ENCODE assay signal across 16 mouse cellular contexts in genomic region chr11:68863631-68864091, GRCm38 (mm10). TPM values are rescaled to one million over a fixed set of nuclear protein-coding genes. Genes with fewer than 3 reads are reported as not detected.
DNase-seq lines count a peak whose midpoint lies in the region; ATAC-seq and TF ChIP-seq lines count a peak whose summit lies in the region.
"Had no signal": no experiment of that assay in that cellular context is flagged by ENCODE, and none has a peak within 500 bp of the region (broad histone marks: within the 10 kb centered on the region; RNA-seq: fewer than 3 reads in every experiment).

No protein-coding gene starts in this region.

- no peak overlapping the region for H3K4me2 ChIP-seq in heart, embryonic 12.5 days
- no peak overlapping the region for H3K4me2 ChIP-seq in lung, embryonic 16.5 days (ENCODE audit: low read depth, low read length)
- H3K4me2 ChIP-seq in forebrain, embryonic 13.5 days = no peak overlapping the region
- H3K4me2 ChIP-seq: embryonic facial prominence, embryonic 12.5 days; lung, embryonic 14.5 days; stomach, embryonic 15.5 days had no signal

- H3K9ac ChIP-seq in heart, adult 2 months (ENCODE audit: low read depth, low read length) = no peak overlapping the region
- no peak overlapping the region for H3K9ac ChIP-seq in heart, embryonic 12.5 days
- no peak overlapping the region for H3K9ac ChIP-seq in lung, embryonic 16.5 days (ENCODE audit: low read length)
- no peak overlapping the region for H3K9ac ChIP-seq in forebrain, embryonic 13.5 days
- H3K9ac ChIP-seq: embryonic facial prominence, embryonic 12.5 days; forebrain, postnatal 0 days; lung, embryonic 14.5 days; stomach, embryonic 15.5 days had no signal

- no peak for TF ChIP-seq POLR2A in heart, adult 2 months (IDR thresholded peaks at IDR 0.05; ENCODE audit: insufficient read depth, low read depth, low read length)
- TF ChIP-seq POLR2A in lung, adult 2 months (IDR thresholded peaks at IDR 0.05; ENCODE audit: borderline replicate concordance, extremely low read depth, low read depth, low read length) = no peak

- ATAC-seq in heart, embryonic 12.5 days (ENCODE audit: insufficient number of reproducible peaks, low FRiP score) = no peak
- no peak for ATAC-seq in lung, embryonic 16.5 days (ENCODE audit: low read depth)
- no peak for ATAC-seq in forebrain, embryonic 13.5 days
- ATAC-seq: forebrain, postnatal 0 days had no signal

- peak overlapping the region; percentile 82 for H3K27ac ChIP-seq in heart, adult 2 months
- no peak overlapping the region for H3K27ac ChIP-seq in heart, embryonic 12.5 days (ENCODE audit: poor library complexity, severe bottlenecking)
- H3K27ac ChIP-seq in lung, embryonic 16.5 days (ENCODE audit: low read length) = peak overlapping the region; percentile 55
- H3K27ac ChIP-seq in forebrain, embryonic 13.5 days = no peak overlapping the region
- H3K27ac ChIP-seq: embryonic facial prominence, embryonic 12.5 days had no signal

- peaks cover 8% of the 10 kb centered on the region for H3K36me3 ChIP-seq in heart, adult 2 months (ENCODE audit: control insufficient read depth, insufficient read depth, low read length)
- H3K36me3 ChIP-seq in heart, embryonic 12.5 days = no peaks in the 10 kb centered on the region
- no peaks in the 10 kb centered on the region for H3K36me3 ChIP-seq in lung, embryonic 16.5 days (ENCODE audit: control insufficient read depth, insufficient read depth, low read length)
- no peaks in the 10 kb centered on the region for H3K36me3 ChIP-seq in forebrain, embryonic 13.5 days (ENCODE audit: poor library complexity, severe bottlenecking)
- H3K36me3 ChIP-seq: embryonic facial prominence, embryonic 12.5 days; stomach, embryonic 15.5 days had no signal

- DNase-seq in heart, adult 2 months = peak; percentile 41
- DNase-seq in lung, adult 2 months = no peak
- DNase-seq in lung, postnatal 25 days (ENCODE audit: low spot score) = peak; percentile 39
- DNase-seq in MN1 (ENCODE audit: low spot score) = no peak
- no peak for DNase-seq in T-cell, adult 2 months (ENCODE audit: low spot score)
- DNase-seq: cerebellum, adult 11-12 months; forebrain, postnatal 0 days; kidney, adult 11 months; lung, embryonic 14.5 days; right cerebral cortex, postnatal 14 days had no signal

- TF ChIP-seq CTCF in heart, adult 2 months (IDR thresholded peaks at IDR 0.05) = no peak
- no peak for TF ChIP-seq CTCF in lung, adult 2 months (IDR thresholded peaks at IDR 0.05; ENCODE audit: insufficient read depth, low read length)

- H3K4me3 ChIP-seq in heart, adult 2 months = no peak overlapping the region
- no peak overlapping the region for H3K4me3 ChIP-seq in heart, embryonic 12.5 days
- H3K4me3 ChIP-seq in lung, embryonic 16.5 days (ENCODE audit: low read length) = no peak overlapping the region
- H3K4me3 ChIP-seq in lung, adult 2 months (replicated peaks; ENCODE audit: extremely low read depth, low read depth, low read length) = no peak overlapping the region
- no peak overlapping the region for H3K4me3 ChIP-seq in forebrain, embryonic 13.5 days
- H3K4me3 ChIP-seq: embryonic facial prominence, embryonic 12.5 days; stomach, embryonic 15.5 days had no signal

- H3K27me3 ChIP-seq in heart, adult 2 months (ENCODE audit: control insufficient read depth, insufficient read depth, low read length) = no peaks in the 10 kb centered on the region
- no peaks in the 10 kb centered on the region for H3K27me3 ChIP-seq in heart, embryonic 12.5 days (replicated peaks)
- no peaks in the 10 kb centered on the region for H3K27me3 ChIP-seq in lung, embryonic 16.5 days (ENCODE audit: control insufficient read depth, insufficient read depth, low read depth, low read length)
- no peaks in the 10 kb centered on the region for H3K27me3 ChIP-seq in forebrain, embryonic 13.5 days
- H3K27me3 ChIP-seq: embryonic facial prominence, embryonic 12.5 days; stomach, embryonic 15.5 days had no signal

- H3K79me2 ChIP-seq in heart, adult 2 months (replicated peaks; ENCODE audit: control insufficient read depth, insufficient read depth, low read length) = no peaks in the 10 kb centered on the region

- H3K9me3 ChIP-seq in heart, embryonic 12.5 days (replicated peaks) = no peaks in the 10 kb centered on the region
- H3K9me3 ChIP-seq in lung, embryonic 16.5 days (ENCODE audit: control insufficient read depth, low read length) = no peaks in the 10 kb centered on the region
- no peaks in the 10 kb centered on the region for H3K9me3 ChIP-seq in forebrain, embryonic 13.5 days (replicated peaks)
- H3K9me3 ChIP-seq: embryonic facial prominence, embryonic 12.5 days; stomach, embryonic 15.5 days had no signal

- H3K4me1 ChIP-seq in heart, adult 2 months (ENCODE audit: control insufficient read depth, insufficient read depth, low read length) = peaks cover 14% of the 10 kb centered on the region
- H3K4me1 ChIP-seq in heart, embryonic 12.5 days (replicated peaks) = peaks cover 24% of the 10 kb centered on the region
- H3K4me1 ChIP-seq in lung, embryonic 16.5 days (replicated peaks; ENCODE audit: control insufficient read depth, insufficient read depth, low read length) = peaks cover 20% of the 10 kb centered on the region
- peaks cover 14% of the 10 kb centered on the region for H3K4me1 ChIP-seq in lung, adult 2 months (ENCODE audit: control insufficient read depth, insufficient read depth, low read length)
- no peaks in the 10 kb centered on the region for H3K4me1 ChIP-seq in forebrain, embryonic 13.5 days
- H3K4me1 ChIP-seq: embryonic facial prominence, embryonic 12.5 days had no signal

- intact Hi-C loops in heart, adult 2 months (cut with DNase I) = loop anchor here (1.0 kb wide), 1 partner anchor 9 kb away; no protein-coding TSS in a partner anchor

- 48% methylated on average over 4 of the region's 4 CpGs for WGBS in heart, adult 2 months
- WGBS in heart, embryonic 12.5 days = 65% methylated on average over 4 of the region's 4 CpGs
- 63% methylated on average over 4 of the region's 4 CpGs for WGBS in lung, embryonic 16.5 days
- 47% methylated on average over 4 of the region's 4 CpGs for WGBS in lung, adult 2 months
- WGBS in forebrain, embryonic 13.5 days = 79% methylated on average over 4 of the region's 4 CpGs

- no peak for TF ChIP-seq EP300 in heart, adult 2 months (IDR thresholded peaks at IDR 0.05; ENCODE audit: insufficient read depth, low read depth, low read length)

RNA-seq across cellular contexts. Expression of gene Ndel1, which starts 8.0 kb away (rescaled TPM):
- total RNA-seq in heart, adult 2 months (2021) = 10 to 100 TPM; 60.4 to 63.7 TPM
- 45.5 and 64.1 TPM in 2 replicates for polyA plus RNA-seq in heart, adult 2 months (2012; rRNA removed)
- polyA plus RNA-seq in heart, embryonic 12.5 days (2016; fragmentation: Nextera tagmentation; extraction: Ambion mirVana) = 62.7 and 67.0 TPM in 2 replicates
- polyA plus RNA-seq in lung, embryonic 16.5 days (2015; fragmentation: Nextera tagmentation; extraction: Ambion mirVana) = 73.5 and 83.8 TPM in 2 replicates
- polyA plus RNA-seq in lung, adult 2 months (2012; rRNA removed) = 74.3 and 75.3 TPM in 2 replicates
- polyA plus RNA-seq in forebrain, embryonic 13.5 days (2015; fragmentation: Nextera tagmentation; extraction: Ambion mirVana) = 67.7 and 70.8 TPM in 2 replicates

RNA-seq across cellular contexts. Expression of gene Rnf222, which starts 24.7 kb away (rescaled TPM):
- total RNA-seq in heart, adult 2 months (2021) = under 1 TPM; 0.07 to 0.13 TPM
- 0.12 TPM in 2 replicates for polyA plus RNA-seq in heart, adult 2 months (2012; rRNA removed)
- polyA plus RNA-seq in heart, embryonic 12.5 days (2016; fragmentation: Nextera tagmentation; extraction: Ambion mirVana) = 0.17 TPM in 1 of 2 replicates, not detected in the other
- polyA plus RNA-seq in lung, embryonic 16.5 days (2015; fragmentation: Nextera tagmentation; extraction: Ambion mirVana) = 0.06 and 0.13 TPM in 2 replicates
- polyA plus RNA-seq in lung, adult 2 months (2012; rRNA removed) = 0.14 and 1.4 TPM in 2 replicates
- 0.08 TPM in 1 of 2 replicates, not detected in the other for polyA plus RNA-seq in forebrain, embryonic 13.5 days (2015; fragmentation: Nextera tagmentation; extraction: Ambion mirVana)
- polyA plus RNA-seq: forebrain, postnatal 0 days; heart, embryonic 14.5 days had no signal

RNA-seq across cellular contexts. Expression of gene Rpl26, which starts 37.7 kb away (rescaled TPM):
- total RNA-seq in heart, adult 2 months (2021) = 100 to 1,000 TPM; 648 to 707 TPM
- polyA plus RNA-seq in heart, adult 2 months (2012; rRNA removed) = 494 and 639 TPM in 2 replicates
- polyA plus RNA-seq in heart, embryonic 12.5 days (2016; fragmentation: Nextera tagmentation; extraction: Ambion mirVana) = 640 and 666 TPM in 2 replicates
- 880 and 951 TPM in 2 replicates for polyA plus RNA-seq in lung, embryonic 16.5 days (2015; fragmentation: Nextera tagmentation; extraction: Ambion mirVana)
- 469 and 674 TPM in 2 replicates for polyA plus RNA-seq in lung, adult 2 months (2012; rRNA removed)
- polyA plus RNA-seq in forebrain, embryonic 13.5 days (2015; fragmentation: Nextera tagmentation; extraction: Ambion mirVana) = 787 and 887 TPM in 2 replicates

Comparison
In these comparisons a context has a peak if more than half of its experiments do, and no peak if none do; other contexts are left out.
1. DNase-seq: peak in heart, adult 2 months (2 of 2) and lung, postnatal 25 days (single experiment); none in lung, adult 2 months (single experiment), MN1 (single experiment) and T-cell, adult 2 months (single experiment).
2. H3K27ac ChIP-seq: peak in heart, adult 2 months (single experiment) and lung, embryonic 16.5 days (single experiment); none in heart, embryonic 12.5 days (single experiment) and forebrain, embryonic 13.5 days (single experiment).